Mouse (Mus musculus) thymus, adult 18-20 months (tissue): ENCODE data around the gene Dnajb13.
"Not testable (repeated sequence)": the region's sequence is repeated elsewhere in the genome, so short reads cannot be mapped to it uniquely, and the experiment has no call there.

Experiments
- DNase-seq, 2 experiments: peaks; one replicate each; pipeline ENCODE4 v3.0.0; 2022; ENCODE audit warnings: mixed read lengths in 2 of 2

Gene Dnajb13

GRCm38 (mm10) chr7:100484493-100484892, 30.3 kb downstream of the Dnajb13 start:
- DNase-seq: no peak

DNA sequence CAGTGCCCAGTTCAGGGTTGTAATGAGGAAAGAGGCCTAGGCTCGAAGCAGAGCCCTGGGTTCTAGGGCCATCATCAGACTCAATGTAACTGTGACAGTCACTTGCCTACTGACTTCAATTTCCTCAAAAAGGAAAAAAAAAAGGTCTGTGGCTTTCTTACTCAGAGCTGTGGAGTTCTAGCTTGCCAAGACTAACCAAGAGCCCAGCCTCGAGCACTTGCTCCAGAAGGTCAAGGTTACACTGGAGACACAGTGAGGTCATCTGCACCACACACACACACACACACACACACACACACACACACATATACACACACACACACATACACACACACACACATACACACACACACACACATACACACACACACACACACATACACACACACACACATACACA, 32.7 kb downstream of the Dnajb13 start:
- DNase-seq: not testable (repeated sequence)

GRCm38 (mm10) chr7:100480175-100480574, 34.6 kb downstream of the Dnajb13 start:
- DNase-seq: no peak

DNA sequence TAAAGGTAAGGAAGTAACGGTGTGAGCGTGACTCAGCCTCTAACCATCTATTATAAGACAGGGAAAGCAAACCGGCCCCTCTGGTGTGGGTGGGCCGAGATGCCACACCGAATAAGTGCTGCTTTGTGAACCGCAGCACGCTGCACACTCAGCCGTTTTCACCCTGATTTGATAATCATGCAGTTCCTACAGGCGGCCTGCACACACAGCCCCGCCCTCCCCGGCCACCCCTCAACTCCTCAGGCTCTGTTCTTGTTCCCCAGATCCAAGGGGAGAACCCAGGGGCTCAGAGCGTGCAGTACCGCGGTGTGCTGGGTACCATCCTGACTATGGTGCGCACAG, 35.0 kb downstream of the Dnajb13 start:
- no peak for DNase-seq

DNA sequence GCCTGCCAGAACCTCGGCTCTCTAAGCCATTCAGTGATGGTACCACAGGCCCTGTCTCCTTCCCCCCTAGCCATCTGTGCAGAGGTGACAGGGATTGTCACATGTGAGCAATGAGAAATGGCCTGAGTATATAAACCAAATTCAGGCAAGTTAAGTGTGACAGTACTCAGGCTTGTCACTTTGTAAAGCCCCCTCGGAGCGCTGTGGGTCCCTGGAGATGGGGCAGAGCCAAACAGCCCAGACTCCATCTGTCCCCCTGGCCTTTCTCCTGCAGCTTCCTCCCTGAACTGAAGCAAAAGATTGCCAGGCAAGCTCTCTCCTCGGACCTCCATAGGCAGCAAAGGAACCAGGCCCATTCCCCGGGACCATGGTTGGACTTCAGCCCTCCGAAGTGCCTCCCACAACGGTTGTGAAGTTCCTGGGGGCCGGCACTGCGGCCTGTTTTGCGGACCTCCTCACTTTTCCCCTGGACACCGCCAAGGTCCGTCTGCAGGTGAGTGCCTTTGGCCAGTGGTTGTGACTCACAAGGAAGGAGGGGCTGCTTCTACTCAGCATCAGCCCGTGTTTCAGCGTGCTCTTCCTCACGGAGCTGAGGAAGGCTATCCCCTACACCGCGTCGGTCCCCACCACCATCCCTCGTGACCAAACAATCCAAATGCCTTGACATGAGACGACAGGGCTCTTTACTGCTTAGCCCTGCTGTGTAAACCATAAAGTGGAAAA, 35.5 kb downstream of the Dnajb13 start:
- DNase-seq: no peak

DNA sequence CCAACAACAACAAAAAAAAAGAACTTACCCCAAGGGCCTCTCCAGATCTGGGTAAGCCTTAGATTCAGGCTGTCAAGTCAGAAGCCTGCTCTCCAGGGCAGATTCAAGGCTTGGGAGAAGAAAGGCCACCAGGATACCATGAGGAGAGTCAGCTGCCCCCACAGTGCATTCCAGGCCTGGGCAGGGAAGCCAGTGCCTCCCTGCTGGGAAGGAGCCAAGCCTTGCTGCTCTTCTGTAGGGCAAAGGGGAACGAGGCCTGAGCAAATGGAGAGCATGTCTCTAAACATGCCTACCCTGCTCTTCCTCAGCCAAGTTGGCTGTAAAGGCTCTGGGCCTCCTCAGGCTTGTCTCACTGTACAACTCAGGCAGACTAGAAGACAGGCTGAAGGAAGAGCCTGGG, 40.1 kb downstream of the Dnajb13 start:
- no peak for DNase-seq

- DNase-seq: no peak
Observed at GRCm38 (mm10) chr7:100473846-100474454, 40.8 kb downstream of the Dnajb13 start.

GRCm38 (mm10) chr7:100472777-100473176, 42.0 kb downstream of the Dnajb13 start, which contains the start of gene Ucp3:
Ucp3 (plus strand) TSS chr7:100472990.
- no peak for DNase-seq

DNA sequence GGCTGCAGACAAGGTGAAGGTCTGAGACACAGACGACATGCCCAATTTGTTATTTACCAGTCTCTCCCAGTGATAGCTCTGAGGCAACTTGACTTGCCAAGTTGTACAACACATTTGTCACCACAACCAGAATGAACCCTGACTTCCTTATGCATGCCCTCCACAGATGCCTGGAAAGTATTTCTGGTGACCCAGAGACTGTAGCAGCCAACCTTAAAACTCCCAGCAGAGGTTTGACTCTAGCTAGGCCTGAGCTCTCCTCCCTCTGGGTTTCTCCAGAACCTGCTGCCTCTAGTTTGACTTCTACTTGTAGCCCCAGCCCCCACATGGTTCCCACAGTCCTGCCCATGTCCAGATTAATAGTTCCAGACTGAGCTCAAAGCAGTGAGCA, 43.4 kb downstream of the Dnajb13 start:
- DNase-seq: no peak

DNA sequence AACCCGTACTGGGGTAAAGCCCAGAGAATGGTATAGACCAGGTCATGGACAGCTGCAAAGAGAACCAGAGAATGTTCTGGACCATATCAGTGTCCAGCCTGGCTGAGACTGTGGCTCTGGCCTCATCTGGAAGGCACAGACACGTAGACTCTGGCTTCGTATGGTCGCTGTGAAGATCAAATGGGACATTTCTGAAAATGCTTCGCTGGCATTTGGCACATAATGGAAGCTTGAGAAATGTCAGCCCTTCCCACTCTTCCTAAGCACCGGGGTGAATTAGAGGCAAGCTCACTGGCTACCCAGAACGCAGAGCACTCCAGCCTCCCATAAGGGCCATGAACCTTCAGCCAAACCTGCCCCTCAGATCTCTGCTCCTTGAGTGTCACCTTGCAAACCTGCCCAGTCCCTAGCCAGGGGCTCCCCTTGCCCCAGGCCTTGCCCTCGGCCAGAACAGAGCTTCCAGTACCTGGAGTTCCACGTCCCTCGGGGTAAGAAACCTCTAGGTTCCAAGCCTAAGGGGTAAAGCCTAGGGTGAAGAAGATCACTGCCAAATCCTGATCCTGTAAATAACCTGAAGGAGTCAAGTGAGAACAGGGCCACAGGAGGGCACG, 43.9 kb downstream of the Dnajb13 start:
- no peak for DNase-seq

- DNase-seq: no peak
Observed at GRCm38 (mm10) chr7:100469502-100469901, 45.3 kb downstream of the Dnajb13 start.

DNA sequence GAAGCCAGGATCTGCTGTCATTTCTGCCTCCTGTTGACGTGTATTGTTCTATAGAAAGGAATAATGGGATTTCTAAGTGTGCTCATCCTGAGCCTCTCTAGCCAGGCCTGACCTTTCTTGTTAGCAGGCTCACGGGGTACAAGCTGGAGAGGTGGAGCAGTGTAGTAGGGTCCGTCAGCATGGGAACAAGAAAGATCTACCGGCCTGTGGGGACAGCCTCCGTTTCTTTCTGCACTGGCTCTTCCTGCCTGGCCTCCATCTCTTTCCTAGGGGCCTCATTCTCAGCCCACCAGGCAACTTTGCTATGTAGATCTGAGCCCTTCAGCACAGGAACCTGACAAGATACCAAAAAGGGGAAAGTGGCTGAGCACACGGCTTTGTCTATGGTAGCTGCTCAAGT, 46.0 kb downstream of the Dnajb13 start:
- no peak for DNase-seq

DNA sequence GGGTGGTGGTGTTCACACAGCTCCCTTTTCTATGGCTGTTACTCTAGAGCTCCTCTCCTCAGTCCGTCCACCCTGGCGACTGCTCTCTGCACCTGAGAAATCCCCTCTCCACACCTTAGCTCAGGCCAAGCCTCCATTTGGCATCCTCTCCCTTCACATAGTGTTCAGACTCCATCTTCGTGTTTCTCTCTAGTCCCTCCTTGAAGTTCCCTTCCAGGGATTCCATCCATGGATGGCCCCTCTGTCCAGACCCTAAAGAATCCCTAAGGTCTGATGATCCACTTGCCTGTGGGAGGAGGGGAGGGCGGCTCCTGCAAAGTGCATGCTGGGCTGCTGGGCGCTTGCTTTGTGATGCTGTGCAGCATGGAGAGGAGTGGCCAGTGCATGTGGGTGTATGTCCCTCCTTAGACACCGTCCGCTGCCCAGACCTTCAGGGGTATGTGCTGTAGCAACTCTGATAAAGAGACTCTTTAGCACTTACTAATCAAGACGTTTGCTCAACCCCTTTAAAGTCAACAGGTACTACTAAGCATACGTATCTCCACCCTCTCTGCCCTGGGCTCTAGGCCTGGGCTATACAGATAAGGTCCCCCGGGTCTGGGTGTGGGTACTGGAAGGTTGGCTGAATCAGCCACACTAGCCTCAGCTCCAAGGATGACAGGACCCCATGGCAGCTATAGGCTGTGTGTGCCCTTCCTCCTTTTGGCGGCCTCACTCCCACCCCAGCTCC, 47.8 kb downstream of the Dnajb13 start:
- DNase-seq: no peak

- DNase-seq: no peak
Observed at GRCm38 (mm10) chr7:100465656-100466309, 49.0 kb downstream of the Dnajb13 start.

- no peak for DNase-seq
Observed at GRCm38 (mm10) chr7:100465248-100465647, 49.5 kb downstream of the Dnajb13 start.

- DNase-seq: no peak
Observed at GRCm38 (mm10) chr7:100464248-100464647, 50.5 kb downstream of the Dnajb13 start.

- DNase-seq: no peak
Observed at GRCm38 (mm10) chr7:100463757-100464156, 51.0 kb downstream of the Dnajb13 start.

GRCm38 (mm10) chr7:100463194-100463593, 51.6 kb downstream of the Dnajb13 start:
- no peak for DNase-seq

DNA sequence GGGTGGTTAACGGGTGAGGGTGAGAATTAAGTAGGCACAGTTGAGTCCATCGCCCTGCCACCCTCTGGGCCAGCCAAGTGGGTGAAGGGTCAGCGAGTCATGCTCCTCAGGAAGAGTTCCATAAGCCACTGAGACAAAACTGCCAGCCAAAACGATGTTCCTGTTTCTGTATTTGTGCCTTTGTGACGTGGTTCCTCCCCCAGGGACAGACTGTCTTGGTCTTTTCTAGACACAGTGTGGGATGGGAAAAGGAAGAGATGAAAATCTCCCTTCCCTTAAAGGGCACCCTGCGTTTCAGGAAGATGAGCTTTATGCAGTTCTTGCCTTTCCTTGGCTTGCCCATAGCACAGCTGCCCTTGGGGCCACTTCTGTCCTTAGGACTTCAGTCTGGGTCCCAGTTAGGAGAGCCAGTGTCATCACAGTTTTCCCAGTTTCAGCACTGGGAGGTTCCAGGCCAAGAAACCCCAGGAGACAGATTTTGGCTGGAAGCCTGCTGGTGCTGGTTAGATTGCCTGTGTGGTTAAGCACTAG, 53.1 kb downstream of the Dnajb13 start:
- DNase-seq: no peak

DNA sequence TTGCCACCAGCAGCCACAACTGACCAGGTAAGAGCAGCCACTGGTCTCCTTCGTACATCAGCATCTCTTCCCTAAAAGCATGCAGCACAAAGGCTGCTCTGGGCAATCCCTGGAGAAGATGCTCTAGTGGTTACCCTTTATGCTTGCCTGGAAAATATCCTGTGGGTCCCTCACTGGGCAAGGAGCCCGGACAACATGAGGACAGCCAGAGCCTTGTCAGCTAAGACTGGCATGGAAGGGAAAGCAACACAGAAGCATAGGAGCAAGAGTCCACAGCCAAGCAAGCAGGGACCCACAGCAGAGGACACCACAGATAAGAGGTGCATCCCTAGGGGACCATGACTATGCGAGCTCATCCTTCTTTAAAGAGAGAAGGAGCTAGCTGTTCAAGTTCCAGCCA, 54.9 kb downstream of the Dnajb13 start:
- no peak for DNase-seq

DNA sequence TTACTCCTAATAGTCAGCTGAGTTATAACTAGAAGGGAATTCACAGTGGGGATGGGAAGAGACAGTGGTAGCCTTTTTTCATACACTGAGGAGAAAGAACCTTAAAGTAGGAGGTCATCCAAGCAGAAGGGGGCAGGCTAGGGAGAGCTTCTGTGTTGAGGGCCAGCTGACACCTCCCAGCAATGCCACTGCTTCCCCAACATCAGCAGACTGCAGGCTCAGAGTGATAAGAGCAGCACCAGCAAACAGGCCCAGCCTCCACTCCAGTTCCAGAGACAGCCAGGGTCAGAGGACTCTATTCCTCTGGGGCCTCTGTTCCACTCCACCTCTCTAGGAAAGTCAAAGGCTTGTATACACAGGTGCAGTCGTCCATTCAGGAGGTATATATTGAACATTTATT, 56.6 kb downstream of the Dnajb13 start:
- no peak for DNase-seq
